Mouse (Mus musculus): ENCODE measurements around the gene Aatf. TPM values are rescaled to one million over a fixed set of nuclear protein-coding genes. Genes with fewer than 3 reads are reported as not detected.
A peak's percentile ranks its signal among the peaks of the same experiment; 100 is the strongest.

The Aatf gene
- polyA plus RNA-seq, 1 experiment: 14.0 TPM

DNA sequence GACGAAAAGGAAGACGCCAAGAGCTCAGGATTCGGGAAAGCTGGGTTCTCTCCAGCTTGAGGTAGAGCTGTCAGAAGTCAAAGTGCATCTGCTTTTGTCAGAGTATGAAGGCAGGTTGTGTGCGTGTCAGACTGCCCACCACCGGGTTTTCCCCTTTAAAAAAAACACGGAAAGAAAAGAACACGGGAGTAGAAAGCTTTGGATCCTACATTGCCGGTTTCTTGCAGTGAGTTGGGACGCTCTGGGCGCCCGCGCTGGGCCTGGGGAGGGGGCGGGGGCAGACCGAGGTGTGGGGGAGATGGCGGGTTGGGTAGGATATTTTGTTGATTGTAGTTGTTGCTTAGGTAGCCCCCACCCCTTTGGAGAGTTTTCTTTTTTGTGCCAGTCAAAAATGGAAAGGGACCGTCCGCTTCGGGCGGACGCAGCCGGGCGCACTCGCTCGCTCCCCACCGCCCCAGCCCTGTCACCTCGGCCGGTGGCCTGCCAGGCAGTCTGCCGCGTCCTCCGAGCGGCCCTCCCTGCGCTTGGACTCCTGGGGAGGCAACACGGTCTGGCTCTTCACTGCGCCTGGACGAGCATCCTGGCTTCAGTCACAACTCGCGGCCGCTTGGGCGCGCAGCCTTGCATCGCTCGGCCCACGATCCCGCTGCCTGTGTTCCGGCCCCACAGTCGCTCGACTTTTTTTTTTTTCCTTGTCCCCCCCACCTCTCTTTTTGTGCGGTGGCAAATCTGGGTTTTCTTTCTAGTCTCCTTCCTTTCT lies 11.4 kb upstream of the Aatf start:
- under 1% methylated on average over 48 of the region's 48 CpGs for WGBS

DNA sequence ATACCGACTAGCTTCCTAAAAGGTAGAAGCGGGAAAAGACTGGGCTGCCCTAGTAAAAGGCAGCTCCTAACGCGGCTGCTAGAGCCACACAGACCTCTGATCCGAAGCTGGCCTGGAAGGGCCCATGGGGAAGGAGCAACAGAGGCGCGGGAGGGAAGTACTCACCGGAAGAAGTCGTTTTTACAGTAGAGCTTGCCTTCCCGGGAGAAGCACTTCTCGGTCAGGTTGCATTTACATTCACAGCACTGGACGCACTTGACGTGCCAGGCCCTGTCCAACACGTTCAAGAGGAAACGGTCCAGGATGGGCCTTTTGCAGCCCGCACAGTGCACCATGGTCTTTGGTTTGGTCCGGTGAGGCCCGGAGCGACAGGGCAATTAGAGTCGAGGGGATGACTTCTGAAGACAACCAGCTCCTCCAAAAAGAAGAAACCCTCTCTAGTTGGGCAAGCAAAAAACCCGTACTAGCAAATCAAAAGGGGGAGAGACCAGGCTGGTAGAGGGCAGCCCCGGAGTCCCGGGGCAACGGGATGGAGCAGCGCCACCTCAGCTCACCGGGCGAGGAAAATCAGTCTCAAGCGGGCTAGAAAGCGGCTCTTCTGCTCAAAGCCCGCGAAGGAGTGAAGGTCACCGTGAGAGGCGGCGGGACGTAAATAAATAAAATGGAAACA lies 10.7 kb upstream of the Aatf start:
- peak overlapping the region; percentile 99 for H3K4me3 ChIP-seq (replicated peaks; ENCODE audit: insufficient read depth, low read depth, low read length)
- 2% methylated on average over 35 of the region's 35 CpGs for WGBS
- peaks cover 19% of the 10 kb centered on the region for H3K4me1 ChIP-seq (ENCODE audit: control insufficient read depth, insufficient read depth, low read length)
- peak; percentile 69 to 79 for DNase-seq
- no peaks in the 10 kb centered on the region; the same call in 1 of the 2 replicates for H3K27me3 ChIP-seq (ENCODE audit: control insufficient read depth, insufficient read depth, low read length)
- TF ChIP-seq CTCF (IDR thresholded peaks at IDR 0.05; ENCODE audit: borderline replicate concordance, insufficient read depth, low read depth, low read length): no peak
- peak; percentile 22; the same call in 1 of the 2 replicates for TF ChIP-seq POLR2A (IDR thresholded peaks at IDR 0.05; ENCODE audit: borderline replicate concordance, insufficient read depth, low read length)
- H3K27ac ChIP-seq (ENCODE audit: insufficient read depth, low read length): peak overlapping the region; percentile 97

More for the DNA sequence above, 11.4 kb upstream of the Aatf start:
- peak overlapping the region; percentile 99 for H3K4me3 ChIP-seq (replicated peaks; ENCODE audit: insufficient read depth, low read depth, low read length)
- H3K27ac ChIP-seq (ENCODE audit: insufficient read depth, low read length): peak overlapping the region; percentile 97
- DNase-seq: peak; percentile 78 to 81
- H3K4me1 ChIP-seq (ENCODE audit: control insufficient read depth, insufficient read depth, low read length): peaks cover 15% of the 10 kb centered on the region; the same call in 1 of the 2 replicates
- TF ChIP-seq CTCF (IDR thresholded peaks at IDR 0.05; ENCODE audit: borderline replicate concordance, insufficient read depth, low read depth, low read length): no peak
- no peaks in the 10 kb centered on the region; the same call in 1 of the 2 replicates for H3K27me3 ChIP-seq (ENCODE audit: control insufficient read depth, insufficient read depth, low read length)

DNA sequence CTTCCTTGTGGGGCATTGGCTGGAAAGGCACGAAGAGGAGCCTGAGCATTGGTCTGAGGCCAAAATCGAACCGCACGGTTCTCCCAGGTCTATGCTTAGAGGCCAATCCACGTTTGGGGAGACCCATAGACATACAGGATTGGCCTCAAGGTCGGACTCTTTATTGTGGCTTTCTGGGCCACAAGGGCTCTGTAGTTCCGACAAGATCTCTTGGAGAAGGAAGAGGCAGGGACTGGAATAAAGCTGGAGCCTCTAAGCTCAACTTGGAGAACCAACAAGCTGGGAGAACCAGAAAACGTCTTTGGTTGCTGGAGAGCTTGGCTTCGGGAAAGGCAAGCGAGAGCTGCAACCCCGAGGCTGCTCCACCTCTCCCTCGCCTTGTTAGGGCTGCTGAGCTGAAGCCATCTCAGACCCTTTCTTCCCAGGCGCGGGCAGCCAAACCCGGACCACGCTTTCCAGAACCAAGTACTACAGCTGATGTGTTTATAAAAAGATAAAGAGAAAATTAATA lies 10.1 kb upstream of the Aatf start:
- peak overlapping the region; percentile 99 for H3K4me3 ChIP-seq (replicated peaks; ENCODE audit: insufficient read depth, low read depth, low read length)
- peaks cover 19% of the 10 kb centered on the region for H3K4me1 ChIP-seq (ENCODE audit: control insufficient read depth, insufficient read depth, low read length)
- no peak for TF ChIP-seq POLR2A (IDR thresholded peaks at IDR 0.05; ENCODE audit: borderline replicate concordance, insufficient read depth, low read length)
- TF ChIP-seq CTCF (IDR thresholded peaks at IDR 0.05; ENCODE audit: borderline replicate concordance, insufficient read depth, low read depth, low read length): no peak
- H3K27ac ChIP-seq (ENCODE audit: insufficient read depth, low read length): peak overlapping the region; percentile 97
- DNase-seq: peak; percentile 77 to 78
- no peaks in the 10 kb centered on the region; the same call in 1 of the 2 replicates for H3K27me3 ChIP-seq (ENCODE audit: control insufficient read depth, insufficient read depth, low read length)
- 2% methylated on average over 16 of the region's 16 CpGs for WGBS

DNA sequence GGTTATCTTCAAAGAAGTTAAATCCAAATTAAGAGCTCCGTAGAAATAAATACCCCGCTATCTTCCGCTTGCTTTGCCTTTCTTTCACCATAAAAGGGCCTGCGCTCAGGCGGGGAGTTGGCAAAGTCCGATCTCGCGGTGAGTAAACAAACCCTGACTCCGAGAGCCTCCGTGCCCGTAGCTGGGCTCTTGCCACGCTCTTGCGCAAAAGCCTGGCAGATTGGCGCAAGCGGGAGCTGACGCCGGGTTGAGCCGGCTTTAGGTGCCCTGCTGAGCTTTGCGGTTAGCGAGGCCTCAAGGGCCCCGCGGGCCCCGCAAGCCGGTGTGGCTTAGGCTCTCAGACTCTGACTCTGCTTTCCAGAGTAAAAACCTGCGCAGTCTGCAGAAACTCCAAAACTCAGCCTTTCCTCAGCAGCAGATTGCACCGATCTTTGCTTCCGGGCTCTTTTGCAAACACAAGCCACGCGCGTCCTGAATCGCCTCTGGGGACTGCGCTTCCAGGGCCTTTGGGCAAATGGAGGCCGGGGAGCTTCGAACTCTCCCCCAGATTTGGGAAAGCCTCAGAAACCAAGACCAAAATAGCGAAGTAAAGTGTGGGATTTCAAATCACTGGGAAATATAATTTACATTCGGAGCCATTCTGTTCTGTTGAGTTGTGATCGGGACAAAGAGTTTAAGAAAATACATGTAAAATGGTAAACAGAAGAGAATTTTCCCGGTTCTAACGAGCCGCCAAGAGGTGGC lies 9.4 kb upstream of the Aatf start:
- Histone ChIP-seq H3K27me3 (ENCODE audit: control insufficient read depth, insufficient read depth, low read length) (no peaks in the 10 kb centered on the region; the same call in 1 of the 2 replicates), H3K27ac (ENCODE audit: insufficient read depth, low read length) (peak overlapping the region; percentile 97), H3K4me3 (replicated peaks; ENCODE audit: insufficient read depth, low read depth, low read length) (peak overlapping the region; percentile 99), H3K4me1 (ENCODE audit: control insufficient read depth, insufficient read depth, low read length) (peaks cover 19% of the 10 kb centered on the region)
- WGBS: under 1% methylated on average over 40 of the region's 40 CpGs
- TF ChIP-seq CTCF (IDR thresholded peaks at IDR 0.05; ENCODE audit: borderline replicate concordance, insufficient read depth, low read depth, low read length): no peak
- TF ChIP-seq POLR2A (IDR thresholded peaks at IDR 0.05; ENCODE audit: borderline replicate concordance, insufficient read depth, low read length): peak; percentile 50; the same call in 1 of the 2 replicates
- DNase-seq: peak; percentile 94 to 95

DNA sequence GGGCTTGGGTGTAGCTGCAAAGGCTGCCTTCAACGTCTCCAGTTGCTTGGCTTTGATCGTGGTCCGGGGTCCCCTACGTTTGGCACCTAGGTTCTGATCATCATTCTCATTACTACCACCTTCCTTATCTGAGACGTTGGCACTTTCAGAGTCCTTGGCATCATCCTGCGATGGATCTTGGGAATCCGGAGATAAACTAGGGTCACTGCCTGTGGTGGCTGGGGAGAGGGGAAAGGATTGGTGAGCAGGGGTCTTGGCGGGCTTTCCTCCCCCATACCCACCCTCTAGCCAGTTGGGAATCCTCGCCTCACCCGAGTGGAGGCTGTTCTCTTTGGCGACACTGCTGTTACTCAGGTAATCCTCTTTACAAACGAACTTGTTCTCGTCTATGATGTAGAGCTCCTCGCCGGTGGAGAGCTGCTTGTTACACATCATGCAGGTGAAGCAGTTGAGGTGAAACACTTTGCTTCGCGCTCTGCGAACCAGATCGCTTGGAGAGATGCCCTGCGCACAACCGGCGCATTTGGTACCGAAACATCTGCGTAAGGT lies 8.5 kb upstream of the Aatf start:
- WGBS: 6% methylated on average over 24 of the region's 24 CpGs
- H3K4me1 ChIP-seq (ENCODE audit: control insufficient read depth, insufficient read depth, low read length): peaks cover 19% of the 10 kb centered on the region
- DNase-seq: peak; percentile 50 to 66
- H3K4me3 ChIP-seq (replicated peaks; ENCODE audit: insufficient read depth, low read depth, low read length): peak overlapping the region; percentile 99
- TF ChIP-seq POLR2A (IDR thresholded peaks at IDR 0.05; ENCODE audit: borderline replicate concordance, insufficient read depth, low read length) (no peak), CTCF (IDR thresholded peaks at IDR 0.05; ENCODE audit: borderline replicate concordance, insufficient read depth, low read depth, low read length) (no peak)
- H3K27me3 ChIP-seq (ENCODE audit: control insufficient read depth, insufficient read depth, low read length): no peaks in the 10 kb centered on the region; the same call in 1 of the 2 replicates
- H3K27ac ChIP-seq (ENCODE audit: insufficient read depth, low read length): peak overlapping the region; percentile 97

DNA sequence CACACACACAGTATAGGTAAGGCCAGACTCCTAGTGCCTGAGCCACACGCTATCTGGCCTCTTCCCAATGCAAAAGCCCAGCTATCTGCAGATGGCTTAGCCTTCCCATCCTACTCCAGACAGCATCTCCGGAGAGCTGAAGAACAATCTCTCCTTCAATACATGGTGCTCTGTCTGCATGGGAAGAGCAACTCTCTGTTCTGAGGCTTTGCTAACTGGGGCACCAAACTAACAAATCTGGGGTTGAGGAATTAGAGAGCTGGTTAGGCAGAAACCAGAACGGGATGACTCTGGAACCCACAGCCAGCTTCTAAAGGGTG lies 7.7 kb upstream of the Aatf start:
- H3K27ac ChIP-seq (ENCODE audit: insufficient read depth, low read length): peak overlapping the region; percentile 97
- H3K27me3 ChIP-seq (ENCODE audit: control insufficient read depth, insufficient read depth, low read length): no peaks in the 10 kb centered on the region; the same call in 1 of the 2 replicates
- peak overlapping the region; percentile 59 for H3K4me3 ChIP-seq (replicated peaks; ENCODE audit: insufficient read depth, low read depth, low read length)
- peaks cover 19% of the 10 kb centered on the region for H3K4me1 ChIP-seq (ENCODE audit: control insufficient read depth, insufficient read depth, low read length)
- TF ChIP-seq POLR2A (IDR thresholded peaks at IDR 0.05; ENCODE audit: borderline replicate concordance, insufficient read depth, low read length) (no peak), CTCF (IDR thresholded peaks at IDR 0.05; ENCODE audit: borderline replicate concordance, insufficient read depth, low read depth, low read length) (no peak)
- peak; percentile 53 to 55 for DNase-seq
- WGBS: 6% methylated on average over 3 of the region's 3 CpGs

Data from cerebellum, adult 2 months (tissue).